Mouse (Mus musculus): ENCODE results near the gene Atxn7. TPM values are rescaled to one million over a fixed set of nuclear protein-coding genes. Genes with fewer than 3 reads are reported as not detected.
A peak's percentile ranks its signal among the peaks of the same experiment; 100 is the strongest.

The Atxn7 gene
- polyA plus RNA-seq, 2 experiments: 1.1 to 3.0 TPM

DNA sequence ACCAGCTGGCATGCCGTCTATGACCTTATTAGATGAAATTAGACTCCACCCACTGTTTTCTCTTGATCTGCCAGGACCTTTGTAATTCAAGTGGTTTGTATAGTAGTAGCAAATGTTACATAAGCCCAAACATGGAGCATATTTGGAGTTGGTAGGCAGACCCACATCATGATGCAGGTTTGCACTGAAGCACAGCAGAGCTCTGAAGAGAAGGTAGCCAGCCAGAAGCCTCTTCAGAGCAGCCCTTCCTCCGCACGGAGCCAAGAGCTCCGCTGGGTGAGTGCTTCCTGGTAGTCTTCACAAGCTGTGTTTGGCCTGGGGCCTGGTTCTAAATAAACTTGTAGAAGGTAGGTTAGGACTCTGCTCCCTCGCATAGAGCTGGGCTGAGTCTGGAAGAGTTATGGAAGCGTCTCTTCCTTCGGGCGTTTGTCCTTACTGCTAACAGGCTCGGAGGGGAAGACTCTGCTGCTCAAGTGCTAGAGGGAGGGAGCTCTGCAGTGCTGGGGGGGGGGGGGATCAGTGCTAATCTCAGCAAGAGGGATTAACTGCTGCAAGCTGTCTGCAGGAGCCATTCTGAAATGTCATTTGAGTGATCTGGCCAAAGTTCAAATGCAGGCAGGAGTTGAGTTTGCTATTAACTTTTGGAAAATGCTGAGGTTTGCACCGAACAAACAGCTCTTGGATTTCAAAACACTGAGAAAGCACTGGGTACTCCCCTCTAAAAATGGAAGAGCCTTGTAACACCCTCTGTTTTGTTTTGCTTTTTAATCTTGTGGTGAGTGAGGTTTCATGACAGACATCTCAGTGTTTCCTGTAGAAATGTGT, 106.6 kb downstream of the Atxn7 start:
- no peaks in the 10 kb centered on the region for H3K36me3 ChIP-seq (replicated peaks; ENCODE audit: control insufficient read depth, insufficient read depth, low read depth)
- DNase-seq (ENCODE audit: low read depth in 3 of 3, low spot score in 3 of 3) (peak; percentile 19 to 35 (median 30)), ATAC-seq (ENCODE audit: insufficient read depth) (peak; percentile 57; the same call in 1 of the 2 replicates)
- no peak for TF ChIP-seq EP300 (IDR thresholded peaks at IDR 0.05; ENCODE audit: low read depth)
- TF ChIP-seq CTCF (IDR thresholded peaks at IDR 0.05; ENCODE audit: low read depth): no peak
- H3K27me3 ChIP-seq (ENCODE audit: control insufficient read depth, insufficient read depth, low read length): no peaks in the 10 kb centered on the region
- H3K4me2 ChIP-seq (ENCODE audit: low read depth): peak overlapping the region; percentile 62
- peak overlapping the region; percentile 25 to 34 for H3K4me3 ChIP-seq (ENCODE audit: insufficient read depth in 1 of 2, low read depth in 2 of 2, low read length in 2 of 2)
- peak overlapping the region; percentile 24; the same call in 1 of the 2 replicates for H3K9ac ChIP-seq (replicated peaks)
- peak overlapping the region; percentile 41 for H3K27ac ChIP-seq
- peaks cover 4 to 31% of the 10 kb centered on the region in 2 experiments; a peak in 3 of 4 replicates for H3K4me1 ChIP-seq (replicated peaks; ENCODE audit: control insufficient read depth in 2 of 2, insufficient read depth in 2 of 2, low read length in 1 of 2)
- H3K9me3 ChIP-seq (ENCODE audit: control insufficient read depth, low read length): no peaks in the 10 kb centered on the region
- 9% methylated on average over 10 of the region's 10 CpGs for WGBS (ENCODE audit: insufficient replicate concordance)

DNA sequence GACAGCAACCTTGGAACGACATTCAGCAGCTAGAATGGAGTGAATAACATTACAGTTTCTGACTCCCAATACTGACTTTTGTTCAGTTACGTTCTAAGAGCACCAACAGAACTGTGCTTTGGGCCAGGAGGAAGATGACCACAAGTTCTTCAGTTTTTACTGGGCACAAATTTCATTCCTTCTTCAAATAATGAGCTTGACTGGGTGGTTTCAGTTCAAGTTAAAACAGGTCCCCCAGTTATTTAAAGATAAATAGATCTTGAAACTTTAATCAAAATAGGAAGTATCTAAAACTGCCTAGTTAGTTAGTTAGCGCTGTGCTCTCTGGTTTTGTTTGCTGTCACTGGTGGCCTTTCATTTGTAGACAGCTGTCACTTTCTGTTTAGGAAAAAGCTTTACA, 107.3 kb downstream of the Atxn7 start:
- no peaks in the 10 kb centered on the region for H3K27me3 ChIP-seq (ENCODE audit: control insufficient read depth, insufficient read depth, low read length)
- no peaks in the 10 kb centered on the region for H3K9me3 ChIP-seq (ENCODE audit: control insufficient read depth, low read length)
- H3K9ac ChIP-seq (replicated peaks): no peak overlapping the region
- H3K4me3 ChIP-seq (ENCODE audit: insufficient read depth in 1 of 2, low read depth in 2 of 2, low read length in 2 of 2): no peak overlapping the region
- ATAC-seq (ENCODE audit: insufficient read depth) (no peak), DNase-seq (ENCODE audit: low read depth in 3 of 3, low spot score in 3 of 3) (no peak)
- H3K4me1 ChIP-seq (replicated peaks; ENCODE audit: control insufficient read depth in 2 of 2, insufficient read depth in 2 of 2, low read length in 1 of 2): peaks cover 4 to 29% of the 10 kb centered on the region in 2 experiments; a peak in 3 of 4 replicates
- TF ChIP-seq CTCF (IDR thresholded peaks at IDR 0.05; ENCODE audit: low read depth) (no peak), EP300 (IDR thresholded peaks at IDR 0.05; ENCODE audit: low read depth) (no peak)
- peak overlapping the region; percentile 41; the same call in 1 of the 2 replicates for H3K27ac ChIP-seq
- no peaks in the 10 kb centered on the region for H3K36me3 ChIP-seq (replicated peaks; ENCODE audit: control insufficient read depth, insufficient read depth, low read depth)
- 28% methylated on average over 3 of the region's 3 CpGs for WGBS (ENCODE audit: insufficient replicate concordance)
- peak overlapping the region; percentile 62 for H3K4me2 ChIP-seq (ENCODE audit: low read depth)

DNA sequence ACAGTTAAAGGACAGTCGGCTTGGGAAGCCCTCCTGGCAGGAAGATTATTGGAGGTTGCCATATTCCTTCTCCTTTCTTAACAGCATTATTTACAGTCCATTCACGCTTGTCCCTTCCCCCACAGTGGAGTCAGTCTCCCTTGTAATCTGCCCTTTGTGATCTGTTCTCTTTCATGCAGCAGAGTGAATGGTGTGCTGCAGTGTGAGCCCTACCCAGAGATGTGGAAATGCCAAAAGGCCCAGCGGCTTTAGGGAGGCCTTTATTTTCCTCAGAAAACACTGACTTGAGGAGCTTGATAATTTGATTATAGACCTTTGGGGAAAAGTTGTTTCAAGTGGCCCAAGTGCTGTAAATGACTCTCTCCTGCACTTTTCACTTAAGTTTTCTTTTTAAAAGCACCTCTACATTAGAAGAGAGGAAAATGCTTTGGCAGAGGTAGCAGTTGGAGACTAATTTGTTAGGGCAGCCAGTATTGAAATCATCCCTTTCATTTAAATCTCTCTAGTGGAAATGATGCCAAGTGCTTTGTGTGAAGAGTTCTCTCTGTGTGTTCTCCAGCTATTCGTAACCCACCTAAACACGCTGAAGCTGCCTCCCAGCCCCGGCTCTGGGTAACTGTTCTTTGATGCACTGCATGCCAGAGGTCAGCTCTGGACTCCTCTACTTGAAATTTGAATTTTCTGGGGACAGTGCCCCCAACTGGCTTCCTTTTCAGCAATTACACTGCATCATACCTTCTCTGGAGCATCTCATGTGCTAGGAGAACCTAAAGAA, 109.5 kb downstream of the Atxn7 start:
- Histone ChIP-seq H3K27me3 (ENCODE audit: control insufficient read depth, insufficient read depth, low read length) (no peaks in the 10 kb centered on the region), H3K9ac (replicated peaks) (no peak overlapping the region), H3K9me3 (ENCODE audit: control insufficient read depth, low read length) (no peaks in the 10 kb centered on the region), H3K4me1 (replicated peaks; ENCODE audit: control insufficient read depth in 2 of 2, insufficient read depth in 2 of 2, low read length in 1 of 2) (peaks cover 4 to 27% of the 10 kb centered on the region in 2 experiments; a peak in 3 of 4 replicates), H3K4me3 (ENCODE audit: insufficient read depth in 1 of 2, low read depth in 2 of 2, low read length in 2 of 2) (no peak overlapping the region), H3K27ac (no peak overlapping the region), H3K36me3 (replicated peaks; ENCODE audit: control insufficient read depth, insufficient read depth, low read depth) (no peaks in the 10 kb centered on the region), H3K4me2 (ENCODE audit: low read depth) (no peak overlapping the region)
- DNase-seq (ENCODE audit: low read depth in 3 of 3, low spot score in 3 of 3): no peak
- no peak for ATAC-seq (ENCODE audit: insufficient read depth)
- TF ChIP-seq EP300 (IDR thresholded peaks at IDR 0.05; ENCODE audit: low read depth) (no peak), CTCF (IDR thresholded peaks at IDR 0.05; ENCODE audit: low read depth) (no peak)
- 65% methylated on average over 6 of the region's 6 CpGs for WGBS (ENCODE audit: insufficient replicate concordance)

DNA sequence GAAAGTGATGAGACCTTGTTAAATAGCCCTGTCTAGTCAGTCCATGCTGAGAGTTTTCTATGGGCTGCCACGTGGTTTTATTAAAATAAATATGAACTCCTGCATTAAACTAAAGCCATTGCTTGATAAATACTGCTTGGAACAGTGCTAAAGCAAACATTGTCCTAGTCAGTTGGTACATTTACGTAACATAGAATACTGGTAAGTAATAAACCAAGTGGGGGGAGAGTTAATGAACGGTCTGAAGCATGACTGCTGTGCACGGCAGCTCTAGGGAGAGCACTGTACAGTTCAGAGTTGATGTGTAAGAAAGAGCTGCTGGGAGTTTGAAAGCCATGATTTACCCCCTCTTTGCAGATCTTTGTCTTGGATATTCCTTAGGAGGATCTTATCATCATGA, 110.2 kb downstream of the Atxn7 start:
- H3K9ac ChIP-seq (replicated peaks): no peak overlapping the region
- peaks cover 2 to 20% of the 10 kb centered on the region in 2 experiments; a peak in 3 of 4 replicates for H3K4me1 ChIP-seq (replicated peaks; ENCODE audit: control insufficient read depth in 2 of 2, insufficient read depth in 2 of 2, low read length in 1 of 2)
- no peak overlapping the region for H3K4me3 ChIP-seq (ENCODE audit: insufficient read depth in 1 of 2, low read depth in 2 of 2, low read length in 2 of 2)
- ATAC-seq (ENCODE audit: insufficient read depth): no peak
- 69% methylated on average over 4 of the region's 4 CpGs for WGBS (ENCODE audit: insufficient replicate concordance)
- no peak overlapping the region for H3K27ac ChIP-seq
- TF ChIP-seq EP300 (IDR thresholded peaks at IDR 0.05; ENCODE audit: low read depth) (no peak), CTCF (IDR thresholded peaks at IDR 0.05; ENCODE audit: low read depth) (no peak)
- no peak for DNase-seq (ENCODE audit: low read depth in 3 of 3, low spot score in 3 of 3)
- no peak overlapping the region for H3K4me2 ChIP-seq (ENCODE audit: low read depth)
- no peaks in the 10 kb centered on the region for H3K9me3 ChIP-seq (ENCODE audit: control insufficient read depth, low read length)
- H3K27me3 ChIP-seq (ENCODE audit: control insufficient read depth, insufficient read depth, low read length): no peaks in the 10 kb centered on the region
- H3K36me3 ChIP-seq (replicated peaks; ENCODE audit: control insufficient read depth, insufficient read depth, low read depth): no peaks in the 10 kb centered on the region
